Mouse (Mus musculus) myocyte (in vitro differentiated cells): ENCODE results near the gene Ctu2.
A peak's percentile ranks its signal among the peaks of the same experiment; 100 is the strongest.

Source experiments
- E2F4 ChIP-seq: IDR thresholded peaks from one replicate; pipeline ENCODE4 v1.6.1; 2011; ENCODE audit warnings: mild to moderate bottlenecking, control low read depth, moderate library complexity; ENCODE audit not compliant: insufficient read depth
- POLR2A ChIP-seq: IDR thresholded peaks from one replicate; pipeline ENCODE4 v1.6.1; 2011; ENCODE audit warnings: low read depth, mild to moderate bottlenecking, control low read depth, moderate library complexity; ENCODE audit not compliant: insufficient read length
- REST ChIP-seq: IDR thresholded peaks from one replicate; pipeline ENCODE4 v1.6.1; 2011; ENCODE audit warnings: mild to moderate bottlenecking, control low read depth, moderate library complexity; ENCODE audit not compliant: insufficient read depth, insufficient read length
- TCF12 ChIP-seq: IDR thresholded peaks from one replicate; pipeline ENCODE4 v1.6.1; 2011; ENCODE audit warnings: mild to moderate bottlenecking, control low read depth; ENCODE audit not compliant: poor library complexity, insufficient read depth, severe bottlenecking
- TCF3 ChIP-seq: IDR thresholded peaks from one replicate; pipeline ENCODE4 v1.6.1; 2011; ENCODE audit warnings: low read depth, control low read depth; ENCODE audit not compliant: insufficient read length
- USF1 ChIP-seq: IDR thresholded peaks from one replicate; pipeline ENCODE4 v1.6.1; 2011; ENCODE audit warnings: low read depth, mild to moderate bottlenecking, control low read depth, moderate library complexity

DNA sequence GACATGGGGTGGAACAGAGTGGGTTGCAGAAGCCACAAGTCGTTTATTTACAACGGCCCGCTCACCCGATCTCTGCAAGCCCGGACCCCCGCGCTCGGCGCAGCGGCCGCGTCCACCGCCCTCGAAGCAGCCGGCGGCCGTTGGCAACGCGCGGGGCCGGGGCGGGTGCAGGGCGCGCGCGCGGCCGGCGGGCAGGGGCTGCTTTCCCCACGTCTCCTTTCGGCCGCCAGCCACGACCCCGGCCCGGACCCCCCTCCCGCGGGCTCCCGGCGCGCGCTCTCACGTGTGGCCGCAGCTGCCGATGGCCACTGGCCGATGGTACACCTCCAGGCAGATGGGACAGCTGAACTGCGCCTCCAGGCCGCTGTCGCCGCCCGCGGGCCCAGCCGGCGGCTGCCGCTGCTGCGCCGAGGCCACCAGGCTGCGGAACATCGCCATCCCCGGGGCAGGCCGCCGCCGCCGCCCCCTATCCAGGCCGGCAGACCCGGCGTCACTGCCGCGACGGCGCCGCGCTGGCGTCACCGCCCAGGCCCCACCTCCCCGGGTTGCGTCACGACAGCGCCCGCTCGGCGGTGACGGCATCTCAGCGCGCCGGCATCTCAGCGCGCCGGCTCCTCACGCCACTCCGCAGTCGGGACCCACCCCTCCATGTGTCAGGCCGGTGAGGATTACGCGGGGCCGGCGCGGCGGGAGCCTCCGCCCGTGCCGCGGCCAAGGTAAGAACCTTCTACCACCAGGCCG is at the start of gene Ctu2, which contains the start of gene Rnf166:
- TF ChIP-seq POLR2A (peak; percentile 92), REST (no peak), TCF12 (no peak), USF1 (no peak), TCF3 (no peak), E2F4 (peak; percentile 6)
